Mouse (Mus musculus) hindbrain, embryonic 11.5 days (tissue): ENCODE results near the gene Sept5. TPM values are rescaled to one million over a fixed set of nuclear protein-coding genes. Genes with fewer than 3 reads are reported as not detected.
A peak's percentile ranks its signal among the peaks of the same experiment; 100 is the strongest.

ENCODE experiments used
- ATAC-seq: fragments of 200-750 bp; cut with Nextera tagmentation; 2 replicates; pipeline ENCODE4 v1.8.0; 2017; ENCODE audit warnings: mild to moderate bottlenecking, moderate TSS enrichment, moderate library complexity; ENCODE audit not compliant: low FRiP score
- DNase-seq: peaks from one replicate; pipeline ENCODE4 v3.0.0-alpha.2; 2015; ENCODE audit warnings: low spot score
- H3K27ac ChIP-seq: fragments of 300-500 bp; sonication (generic); 2 replicates; pipeline ENCODE4 v1.5.1; 2014; ENCODE audit warnings: mild to moderate bottlenecking, low read depth, low read length
- H3K27me3 ChIP-seq: fragments of 300-500 bp; sonication (generic); 2 replicates; pipeline ENCODE4 v1.6.1; 2014; ENCODE audit warnings: mild to moderate bottlenecking, low read length, moderate library complexity, mixed read lengths; ENCODE audit not compliant: control insufficient read depth, insufficient read depth
- H3K36me3 ChIP-seq: fragments of 300-500 bp; sonication (generic); 2 replicates; pipeline ENCODE4 v1.6.1; 2014; ENCODE audit warnings: mild to moderate bottlenecking, low read length, moderate library complexity, mixed read lengths; ENCODE audit not compliant: control insufficient read depth, insufficient read depth
- H3K4me1 ChIP-seq: fragments of 300-500 bp; sonication (generic); replicated peaks from 2 replicates; pipeline ENCODE4 v1.6.1; 2014; ENCODE audit warnings: low read length, mixed read lengths; ENCODE audit not compliant: control insufficient read depth, insufficient read depth
- H3K4me2 ChIP-seq: fragments of 300-500 bp; sonication (generic); replicated peaks from 2 replicates; pipeline ENCODE4 v1.6.1; 2014; ENCODE audit warnings: mild to moderate bottlenecking, low read depth, low read length
- H3K4me3 ChIP-seq: fragments of 300-500 bp; sonication (generic); 2 replicates; pipeline ENCODE4 v1.5.1; 2014; ENCODE audit warnings: low read depth, low read length
- H3K9ac ChIP-seq: fragments of 300-500 bp; sonication (generic); 2 replicates; pipeline ENCODE4 v1.6.1; 2014; ENCODE audit warnings: low read depth, low read length
- H3K9me3 ChIP-seq: fragments of 300-500 bp; sonication (generic); 2 replicates; pipeline ENCODE4 v1.6.1; 2016; ENCODE audit warnings: low read length; ENCODE audit not compliant: control insufficient read depth
- WGBS: fragments of 180-500 bp; shearing (Covaris S2); extraction: QIAGEN DNeasy Blood & Tissue Kit; methylation state at CpG from one replicate; pipeline ENCODE4 v1.1.7; 2014; 5-methylcytosine and 5-hydroxymethylcytosine counted together
- polyA plus RNA-seq: library from polyadenylated mRNA; unstranded; fragments of >200 nt; fragmentation: Nextera tagmentation; extraction: Ambion mirVana; gene quantifications from 2 replicates; pipeline ENCODE4 v1.2.1, GENCODE M21; 2014

The Sept5 gene
- polyA plus RNA-seq, 1 experiment from 2014 or later = 63.4 TPM

GRCm38 (mm10) chr16:18591047-18592018 lies 38.4 kb downstream of the Sept5 start:
- no peaks in the 10 kb centered on the region for H3K36me3 ChIP-seq
- no peaks in the 10 kb centered on the region for H3K9me3 ChIP-seq
- WGBS = 1% methylated on average over 59 of the region's 59 CpGs
- H3K4me2 ChIP-seq = peak overlapping the region; percentile 17; the same call in 1 of the 2 replicates
- peak overlapping the region; percentile 10; the same call in 1 of the 2 replicates for H3K4me3 ChIP-seq
- H3K27me3 ChIP-seq = peaks cover 68% of the 10 kb centered on the region
- no peak overlapping the region for H3K9ac ChIP-seq
- H3K27ac ChIP-seq = no peak overlapping the region
- ATAC-seq (no peak), DNase-seq (peak; percentile 71)
- H3K4me1 ChIP-seq = peaks cover 16% of the 10 kb centered on the region

- H3K4me1 ChIP-seq = peaks cover 17% of the 10 kb centered on the region
- no peak within 1 kb of the TSS for H3K9ac ChIP-seq
- ATAC-seq = no peak; the same call in 1 of the 2 replicates
- H3K27me3 ChIP-seq = peaks cover 78% of the 10 kb centered on the region
- no peak within 1 kb of the TSS for H3K27ac ChIP-seq
- H3K36me3 ChIP-seq = no peaks in the 10 kb centered on the region
- H3K4me3 ChIP-seq = peak within 1 kb of the TSS; percentile 22
- peak; percentile 67 for DNase-seq
- no peaks in the 10 kb centered on the region for H3K9me3 ChIP-seq
- H3K4me2 ChIP-seq = peak within 1 kb of the TSS; percentile 28
- 2% methylated on average over 48 of the region's 48 CpGs for WGBS
Observed at GRCm38 (mm10) chr16:18589804-18590790, 39.7 kb downstream of the Sept5 start, which contains the start of gene Tbx1. TSS of gene Tbx1 (minus strand) at chr16:18590671.

- WGBS = 9% methylated on average over 9 of the region's 9 CpGs
Observed at GRCm38 (mm10) chr16:18589080-18589621, 40.6 kb downstream of the Sept5 start.

GRCm38 (mm10) chr16:18588738-18589055 lies 41.1 kb downstream of the Sept5 start:
- H3K27ac ChIP-seq = no peak overlapping the region

More at GRCm38 (mm10) chr16:18589080-18589621, 40.6 kb downstream of the Sept5 start:
- peaks cover 17% of the 10 kb centered on the region for H3K4me1 ChIP-seq
- H3K27me3 ChIP-seq = peaks cover 88% of the 10 kb centered on the region
- no peak overlapping the region for H3K9ac ChIP-seq
- H3K4me2 ChIP-seq = no peak overlapping the region
- DNase-seq (peak; percentile 51), ATAC-seq (no peak)
- H3K36me3 ChIP-seq = no peaks in the 10 kb centered on the region
- H3K9me3 ChIP-seq = no peaks in the 10 kb centered on the region
- no peak overlapping the region for H3K27ac ChIP-seq
- H3K4me3 ChIP-seq = no peak overlapping the region

DNA sequence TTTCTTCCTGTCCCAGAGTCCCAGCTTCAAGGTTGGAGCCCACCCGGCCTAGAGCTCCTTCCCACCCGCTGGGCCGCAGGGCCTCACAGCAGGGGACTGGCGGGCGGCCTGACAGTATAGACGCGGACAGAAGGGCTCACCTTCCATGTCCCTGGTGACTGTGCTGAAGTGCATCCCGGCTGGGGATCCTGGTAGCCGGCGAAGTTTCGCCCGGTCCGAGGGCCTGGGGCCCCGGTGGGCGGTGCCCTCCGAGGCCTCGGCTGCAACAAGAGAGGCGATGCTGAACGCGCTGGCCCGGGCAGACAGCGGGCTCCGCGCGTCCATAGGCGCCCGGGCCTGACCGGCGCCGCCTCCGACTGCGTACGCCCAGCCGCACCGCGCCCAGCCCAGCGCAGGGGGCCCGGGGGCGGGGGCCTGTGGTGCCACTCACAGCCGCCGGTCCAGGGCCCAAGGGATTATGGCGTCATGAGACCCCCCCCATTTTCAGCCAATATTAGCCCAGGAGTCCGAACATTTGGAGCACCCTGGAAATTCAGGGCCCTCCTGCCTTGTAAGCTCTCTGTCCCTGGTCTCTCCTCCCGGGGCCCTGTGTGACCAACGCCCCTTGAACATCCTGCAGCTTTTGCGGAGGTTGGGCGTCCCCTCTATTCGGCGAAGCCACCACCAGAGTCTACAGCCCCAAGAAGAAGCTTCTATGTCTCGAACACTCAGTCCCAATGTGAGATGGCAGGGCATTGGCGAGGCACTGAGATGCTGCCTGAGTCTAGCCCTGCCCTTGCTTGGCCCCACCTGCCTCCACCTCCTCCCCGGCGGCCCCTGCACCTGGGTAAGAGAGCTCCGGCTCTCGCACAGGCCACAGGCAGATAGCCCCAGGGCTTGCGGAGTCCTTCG lies 41.7 kb downstream of the Sept5 start:
- no peaks in the 10 kb centered on the region for H3K9me3 ChIP-seq
- H3K36me3 ChIP-seq = no peaks in the 10 kb centered on the region
- no peak overlapping the region for H3K27ac ChIP-seq
- ATAC-seq (no peak), DNase-seq (peak; percentile 72)
- peak overlapping the region; percentile 22 for H3K4me3 ChIP-seq
- peak overlapping the region; percentile 33 for H3K4me2 ChIP-seq
- WGBS = under 1% methylated on average over 57 of the region's 57 CpGs
- peaks cover 94% of the 10 kb centered on the region for H3K27me3 ChIP-seq
- 0 out of 2 replicates have a peak overlapping the region, but pooled peaks have one; percentile 24 for H3K9ac ChIP-seq
- peaks cover 17% of the 10 kb centered on the region for H3K4me1 ChIP-seq

More at GRCm38 (mm10) chr16:18588738-18589055, 41.1 kb downstream of the Sept5 start:
- Histone ChIP-seq H3K27me3 (peaks cover 92% of the 10 kb centered on the region), H3K4me1 (peaks cover 17% of the 10 kb centered on the region), H3K4me2 (0 out of 2 replicates have a peak overlapping the region, but pooled peaks have one; percentile 33), H3K9me3 (no peaks in the 10 kb centered on the region), H3K9ac (no peak overlapping the region), H3K4me3 (peak overlapping the region; percentile 22), H3K36me3 (no peaks in the 10 kb centered on the region)
- WGBS = 1% methylated on average over 31 of the region's 31 CpGs
- ATAC-seq (no peak), DNase-seq (peak; percentile 56)

- DNase-seq = peak; percentile 52
- Histone ChIP-seq H3K27ac (no peak overlapping the region), H3K36me3 (no peaks in the 10 kb centered on the region), H3K9ac (peak overlapping the region; percentile 54), H3K4me1 (peaks cover 19% of the 10 kb centered on the region), H3K9me3 (no peaks in the 10 kb centered on the region), H3K27me3 (peaks cover 97% of the 10 kb centered on the region), H3K4me2 (peak overlapping the region; percentile 77), H3K4me3 (peak overlapping the region; percentile 44)
- WGBS = under 1% methylated on average over 13 of the region's 62 CpGs
- ATAC-seq = no peak
Observed at GRCm38 (mm10) chr16:18586906-18587546, 42.7 kb downstream of the Sept5 start.

DNA sequence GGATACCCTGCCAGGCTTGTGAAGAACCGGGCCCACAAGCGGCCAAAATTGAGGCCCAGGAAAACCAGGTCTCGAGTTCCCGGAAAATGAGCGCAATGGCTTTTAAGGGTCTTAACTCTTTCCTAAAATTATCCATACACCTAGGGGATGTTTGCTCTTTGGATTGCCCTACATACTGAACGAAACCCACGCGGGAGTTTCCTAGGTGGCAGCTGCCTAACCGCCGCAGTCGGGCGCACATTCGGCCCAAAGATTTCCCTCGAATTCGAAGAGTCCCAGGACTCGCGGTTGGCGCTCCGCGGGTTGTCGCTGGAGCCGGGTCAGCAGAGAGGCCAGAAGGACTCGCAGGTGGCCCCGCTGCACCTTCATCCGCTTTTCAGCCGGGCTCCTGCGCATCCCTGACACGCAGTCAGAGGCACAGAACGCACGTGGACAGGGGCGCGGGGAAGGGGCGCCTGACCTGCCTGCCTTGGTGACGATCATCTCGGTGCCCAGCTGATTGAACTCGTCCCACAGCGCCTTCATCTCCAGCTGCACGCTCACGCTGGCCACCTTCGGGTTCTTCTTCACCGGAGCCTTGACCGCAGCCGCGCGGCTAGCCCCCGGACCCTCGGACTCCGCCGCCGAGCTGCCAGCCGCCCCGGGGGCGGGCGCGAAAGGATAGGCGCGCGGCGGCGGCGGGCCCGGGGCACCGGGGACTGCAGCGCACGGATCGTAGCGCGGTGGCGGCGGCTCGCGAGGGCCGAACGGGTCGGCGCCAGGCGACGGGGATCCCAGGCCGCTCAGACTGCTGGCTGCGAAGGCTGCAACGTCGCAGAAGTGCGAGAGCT lies 43.5 kb downstream of the Sept5 start:
- H3K9me3 ChIP-seq = no peaks in the 10 kb centered on the region
- WGBS = under 1% methylated on average over 83 of the region's 83 CpGs
- no peak overlapping the region for H3K27ac ChIP-seq
- DNase-seq (peak; percentile 71), ATAC-seq (no peak)
- H3K9ac ChIP-seq = peak overlapping the region; percentile 54
- peak overlapping the region; percentile 44 for H3K4me3 ChIP-seq
- H3K4me1 ChIP-seq = peaks cover 16% of the 10 kb centered on the region
- H3K4me2 ChIP-seq = peak overlapping the region; percentile 77
- H3K36me3 ChIP-seq = no peaks in the 10 kb centered on the region
- peaks cover 96% of the 10 kb centered on the region for H3K27me3 ChIP-seq
